Mouse (Mus musculus) v-Abl transformed pro-B cells (cell line): ENCODE measurements around the gene Kcna3.

Source experiments
- in situ Hi-C, 2 experiments: fragments of 400-800 bp; cut with MboI; formaldehyde crosslinking; loops; one replicate each; pipeline ENCODE4 v1.15.1; 2025; ENCODE audit not compliant: unreplicated experiment in 2 of 2

The Kcna3 gene

GRCm38 (mm10) chr3:107035521-107036457 is at the start of gene Kcna3:
TSS of gene Kcna3 (plus strand) at chr3:107036169.
- in situ Hi-C loops = loop anchor here (5.0 to 25.0 kb wide), 2 partner anchors 52 to 1127 kb away; partner anchors contain the start of gene Gpr61 (in 1 of the 2)

GRCm38 (mm10) chr3:106991334-106991733 is 44.6 kb upstream of the Kcna3 start:
- in situ Hi-C loops = no loop called here

DNA sequence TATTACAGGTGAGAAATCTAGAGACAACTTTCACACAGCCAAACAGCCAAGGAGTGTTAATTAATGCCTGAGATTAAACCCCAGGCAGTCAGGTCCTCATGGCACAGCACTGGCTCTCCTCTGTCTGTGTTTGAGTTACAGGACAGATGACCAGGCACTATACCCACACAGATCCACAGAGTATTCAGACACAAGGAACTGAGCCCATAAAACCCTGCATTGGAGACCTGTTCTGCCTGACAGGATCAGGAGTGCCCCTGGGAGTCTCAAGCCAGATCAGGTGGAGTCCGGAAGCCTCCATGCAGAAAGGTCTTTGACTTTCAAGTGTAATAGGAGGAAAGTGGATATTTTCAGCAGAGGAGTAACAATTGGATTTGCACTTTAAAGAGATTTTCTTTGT is 40.6 kb upstream of the Kcna3 start:
- in situ Hi-C loops = loop anchor here in 1 of 2 experiments (5.0 kb wide), 1 partner anchor 37 kb away; no protein-coding TSS in a partner anchor

DNA sequence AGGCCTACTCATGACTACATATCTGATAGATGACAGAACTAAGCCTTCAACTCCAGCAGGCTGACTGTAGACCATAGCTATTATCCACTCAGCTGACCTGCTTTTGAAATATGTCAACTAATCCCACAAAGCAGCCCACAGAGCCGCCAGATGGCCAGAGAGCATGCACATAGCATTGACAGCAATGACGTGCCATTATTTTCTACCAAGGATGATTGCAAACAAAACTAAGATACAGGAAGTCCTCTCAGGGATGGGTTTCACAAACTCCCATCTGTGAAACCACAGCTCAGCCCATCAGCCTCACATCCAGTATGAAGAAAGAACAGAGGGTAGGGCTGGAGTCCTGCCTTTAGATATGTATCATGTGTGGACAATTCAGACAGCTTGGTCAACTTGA is 39.8 kb upstream of the Kcna3 start:
- in situ Hi-C loops = loop anchor here in 1 of 2 experiments (5.0 kb wide), 1 partner anchor 36 kb away; no protein-coding TSS in a partner anchor

DNA sequence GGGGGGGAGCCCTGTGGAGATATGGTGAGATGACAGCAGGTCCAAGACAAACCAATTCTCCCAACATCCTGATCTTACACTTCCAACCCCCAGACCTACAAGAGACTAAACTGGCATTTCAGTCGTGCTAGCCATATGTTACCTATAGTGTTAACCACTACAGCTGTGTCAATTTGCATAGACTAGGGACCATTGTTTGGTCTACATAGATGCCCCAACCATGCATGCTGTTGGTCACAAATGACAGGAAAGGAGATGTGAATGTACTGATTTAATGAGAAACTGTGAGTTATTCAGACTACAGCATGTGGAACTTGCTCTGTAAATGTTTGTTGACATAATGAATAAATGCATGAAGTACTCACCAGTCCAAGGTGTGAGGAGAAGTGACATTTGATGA is 37.6 kb upstream of the Kcna3 start:
- in situ Hi-C loops = loop anchor here in 1 of 2 experiments (5.0 kb wide), 1 partner anchor 34 kb away; no protein-coding TSS in a partner anchor

- in situ Hi-C loops = no loop called here
Observed at GRCm38 (mm10) chr3:107000165-107000564, 35.8 kb upstream of the Kcna3 start.

- in situ Hi-C loops = no loop called here
Observed at GRCm38 (mm10) chr3:107002249-107003123, 33.5 kb upstream of the Kcna3 start.

- in situ Hi-C loops = no loop called here
Observed at GRCm38 (mm10) chr3:107009329-107010076, 26.5 kb upstream of the Kcna3 start.

DNA sequence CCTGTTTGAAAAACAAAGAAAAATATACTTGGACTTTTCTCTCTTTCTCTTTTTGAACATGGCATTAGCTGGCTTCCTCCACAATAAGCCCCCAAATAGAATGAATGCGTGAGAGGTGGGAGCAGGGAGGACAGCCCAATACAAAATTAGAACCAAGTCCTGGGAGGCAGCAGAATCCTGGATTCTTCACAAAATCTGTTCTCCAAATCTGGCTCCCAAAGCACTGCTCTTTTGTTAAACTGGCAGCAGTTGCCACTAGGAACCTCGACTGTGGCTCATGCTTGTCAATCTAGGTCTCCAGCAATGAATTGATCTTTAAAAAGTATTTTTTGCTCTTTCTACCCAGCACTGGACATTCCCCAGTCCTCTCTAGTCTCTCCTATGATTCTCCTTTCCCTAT is 17.7 kb upstream of the Kcna3 start:
- in situ Hi-C loops = no loop called here

DNA sequence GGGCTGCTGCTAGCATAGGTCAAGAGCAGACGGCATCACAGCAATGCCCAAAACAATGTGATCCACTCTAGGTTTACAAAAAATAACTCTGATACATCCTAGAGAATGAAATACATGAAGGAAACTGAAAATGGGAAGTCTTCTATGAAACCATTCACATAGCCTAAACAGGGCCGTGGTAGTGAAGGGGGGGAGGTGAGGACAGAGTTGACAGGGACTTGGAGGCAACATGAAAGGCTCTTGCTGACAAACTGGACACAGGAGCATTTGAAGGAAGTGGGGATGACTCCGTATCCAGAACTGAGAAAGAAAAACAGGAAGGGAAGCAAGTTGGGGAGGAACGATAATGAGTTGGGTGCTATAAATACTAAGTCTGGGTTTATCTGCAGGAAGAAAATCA is 4.4 kb upstream of the Kcna3 start:
- in situ Hi-C loops = loop anchor here (5.0 to 25.0 kb wide), 3 partner anchors 34 to 1131 kb away; partner anchors contain the start of gene Gpr61 (in 1 of the 2)

DNA sequence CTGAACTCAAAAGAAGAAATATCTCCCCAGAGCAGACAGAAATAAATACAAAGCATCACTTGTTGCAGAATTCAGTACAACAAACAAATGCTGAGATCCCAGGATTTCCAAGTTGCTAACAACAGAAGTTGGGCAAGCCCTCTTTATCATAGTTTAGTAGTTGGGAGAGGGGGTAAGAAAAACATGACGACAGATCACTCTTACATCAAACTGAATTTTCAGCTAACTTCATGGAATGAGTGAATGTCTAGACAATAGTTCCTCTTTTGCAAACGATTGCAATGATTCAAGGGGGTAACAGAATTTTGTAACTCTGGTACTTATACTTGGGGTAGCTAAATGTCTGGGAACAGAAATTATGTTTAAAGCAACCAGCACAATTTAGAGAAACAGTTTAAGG is 1.2 kb upstream of the Kcna3 start:
- in situ Hi-C loops = loop anchor here (5.0 to 25.0 kb wide), 4 partner anchors 37 to 1128 kb away; partner anchors contain the start of gene Gpr61 (in 1 of the 2)

DNA sequence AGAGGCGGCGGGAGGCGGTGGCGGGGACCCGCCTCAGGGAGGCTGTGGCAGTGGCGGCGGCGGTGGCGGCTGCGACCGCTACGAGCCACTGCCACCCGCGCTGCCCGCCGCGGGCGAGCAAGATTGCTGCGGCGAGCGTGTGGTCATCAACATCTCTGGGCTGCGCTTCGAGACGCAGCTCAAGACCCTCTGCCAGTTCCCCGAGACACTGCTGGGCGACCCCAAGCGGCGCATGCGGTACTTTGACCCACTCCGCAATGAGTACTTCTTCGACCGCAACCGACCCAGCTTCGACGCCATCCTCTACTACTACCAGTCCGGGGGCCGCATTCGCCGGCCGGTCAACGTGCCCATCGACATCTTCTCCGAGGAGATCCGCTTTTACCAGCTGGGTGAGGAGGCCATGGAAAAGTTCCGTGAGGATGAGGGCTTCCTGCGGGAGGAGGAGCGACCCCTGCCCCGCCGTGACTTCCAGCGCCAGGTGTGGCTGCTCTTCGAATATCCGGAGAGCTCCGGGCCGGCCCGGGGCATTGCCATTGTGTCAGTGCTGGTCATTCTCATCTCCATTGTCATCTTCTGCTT is 580 bp downstream of the Kcna3 start:
- in situ Hi-C loops = loop anchor here (5.0 to 25.0 kb wide), 2 partner anchors 51 to 1126 kb away; partner anchors contain the start of gene Gpr61 (in 1 of the 2)

DNA sequence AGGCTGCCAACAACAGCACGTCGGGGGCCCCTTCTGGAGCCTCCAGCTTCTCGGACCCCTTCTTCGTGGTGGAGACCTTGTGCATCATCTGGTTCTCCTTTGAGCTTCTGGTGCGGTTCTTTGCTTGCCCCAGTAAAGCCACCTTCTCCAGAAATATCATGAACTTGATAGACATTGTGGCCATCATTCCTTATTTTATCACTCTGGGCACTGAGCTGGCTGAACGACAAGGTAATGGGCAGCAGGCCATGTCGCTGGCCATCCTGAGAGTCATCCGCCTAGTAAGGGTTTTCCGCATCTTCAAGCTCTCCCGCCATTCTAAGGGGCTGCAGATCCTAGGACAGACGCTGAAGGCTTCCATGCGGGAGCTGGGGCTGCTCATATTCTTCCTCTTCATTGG is 1.1 kb downstream of the Kcna3 start:
- in situ Hi-C loops = loop anchor here (5.0 to 25.0 kb wide), 2 partner anchors 50 to 1125 kb away; partner anchors contain the start of gene Gpr61 (in 1 of the 2)

GRCm38 (mm10) chr3:107037536-107038155 is 1.7 kb downstream of the Kcna3 start:
- in situ Hi-C loops = loop anchor here (5.0 to 25.0 kb wide), 2 partner anchors 50 to 1125 kb away; partner anchors contain the start of gene Gpr61 (in 1 of the 2)

- in situ Hi-C loops = loop anchor here (5.0 to 25.0 kb wide), 2 partner anchors 49 to 1124 kb away; partner anchors contain the start of gene Gpr61 (in 1 of the 2)
Observed at GRCm38 (mm10) chr3:107038156-107038536, 2.2 kb downstream of the Kcna3 start.

- in situ Hi-C loops = loop anchor here (5.0 to 25.0 kb wide), 2 partner anchors 49 to 1124 kb away; partner anchors contain the start of gene Gpr61 (in 1 of the 2)
Observed at GRCm38 (mm10) chr3:107038661-107039223, 2.8 kb downstream of the Kcna3 start.

GRCm38 (mm10) chr3:107039306-107039705 is 3.3 kb downstream of the Kcna3 start:
- in situ Hi-C loops = loop anchor here (5.0 to 25.0 kb wide), 2 partner anchors 48 to 1123 kb away; partner anchors contain the start of gene Gpr61 (in 1 of the 2)

GRCm38 (mm10) chr3:107040408-107040807 is 4.4 kb downstream of the Kcna3 start:
- in situ Hi-C loops = loop anchor here in 1 of 2 experiments (25.0 kb wide), 1 partner anchor 1122 kb away; the partner anchor contains the start of gene Gpr61
